Mouse (Mus musculus) mouse trophoblast stem cell (cell line): Measurements from ENCODE around the gene B230219D22Rik.

Experiments used
- in situ Hi-C, 2 experiments: fragments of 300-500 bp; cut with MseI, MboI; formaldehyde crosslinking; loops; 2 replicates in 1 of 2; 3 replicates in 1 of 2; pipeline ENCODE4 v1.15.1; 2025

B230219D22Rik gene

GRCm38 (mm10) chr13:55727120-55727838 is 34.4 kb downstream of the B230219D22Rik start, which contains the start of gene Pcbd2:
Gene Pcbd2 (plus strand): TSS chr13:55727368.
- in situ Hi-C loops, result no loop called here

DNA sequence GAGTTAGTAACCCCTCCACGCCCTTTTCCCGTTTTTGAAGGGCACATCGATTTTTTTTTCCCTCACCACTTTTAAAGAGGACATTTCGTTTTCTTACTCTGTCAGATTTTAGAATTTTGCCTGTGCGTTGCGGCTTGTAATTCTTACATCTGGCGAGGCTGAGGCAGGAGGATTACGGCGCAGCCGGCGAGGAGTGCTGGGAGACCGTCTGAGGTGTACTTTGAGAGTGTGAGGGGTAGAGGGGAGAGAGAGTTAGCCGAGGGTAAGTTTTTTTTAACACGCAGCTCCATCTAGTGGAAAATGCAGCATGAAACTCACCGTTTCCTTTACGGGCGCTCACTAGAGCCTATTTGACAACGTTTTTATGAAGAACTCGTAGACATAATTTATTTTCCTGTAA is 34.9 kb downstream of the B230219D22Rik start:
- in situ Hi-C loops, result no loop called here

DNA sequence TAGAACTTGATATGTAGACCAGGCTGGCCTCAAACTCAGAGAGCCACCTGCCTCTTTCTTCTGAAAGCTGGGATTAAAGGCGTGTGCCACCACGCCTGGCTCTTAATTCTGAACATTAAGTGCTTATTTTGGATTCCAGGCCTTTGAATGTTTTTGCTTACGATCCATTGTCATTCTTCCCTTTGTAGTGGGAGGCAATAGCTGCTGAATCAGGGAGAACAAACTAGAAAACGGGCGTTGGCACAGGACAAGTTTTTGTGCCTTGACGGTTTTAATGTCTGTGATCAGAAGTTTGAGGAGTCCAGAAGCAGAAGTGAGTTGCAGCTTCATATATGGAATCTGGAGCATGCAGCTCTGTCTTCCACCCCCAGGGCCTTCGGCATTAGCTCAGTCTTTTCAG is 37.8 kb downstream of the B230219D22Rik start:
- in situ Hi-C loops, result no loop called here

DNA sequence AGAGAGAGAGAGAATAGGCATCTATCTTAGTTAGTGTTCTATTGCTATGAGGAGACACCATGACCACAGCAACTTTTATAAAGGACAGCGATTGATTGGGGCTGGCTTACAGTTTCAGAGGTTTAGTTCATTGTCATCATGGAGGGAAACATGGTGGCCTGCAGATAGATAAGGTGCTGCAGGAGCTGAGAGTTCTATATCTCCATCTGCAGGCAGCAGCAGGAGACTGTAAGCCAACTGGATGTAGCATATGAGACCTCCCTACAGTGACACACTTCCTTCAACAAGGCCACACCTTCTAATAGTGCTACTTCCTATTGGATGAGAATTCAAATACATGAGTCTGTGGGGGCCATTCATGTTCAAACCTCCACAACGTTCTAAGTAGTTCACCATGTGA is 39.2 kb downstream of the B230219D22Rik start:
- in situ Hi-C loops, result no loop called here

- in situ Hi-C loops, result no loop called here
These were observed 40.9 kb downstream of the B230219D22Rik start for GRCm38 (mm10) chr13:55733628-55734502.

DNA sequence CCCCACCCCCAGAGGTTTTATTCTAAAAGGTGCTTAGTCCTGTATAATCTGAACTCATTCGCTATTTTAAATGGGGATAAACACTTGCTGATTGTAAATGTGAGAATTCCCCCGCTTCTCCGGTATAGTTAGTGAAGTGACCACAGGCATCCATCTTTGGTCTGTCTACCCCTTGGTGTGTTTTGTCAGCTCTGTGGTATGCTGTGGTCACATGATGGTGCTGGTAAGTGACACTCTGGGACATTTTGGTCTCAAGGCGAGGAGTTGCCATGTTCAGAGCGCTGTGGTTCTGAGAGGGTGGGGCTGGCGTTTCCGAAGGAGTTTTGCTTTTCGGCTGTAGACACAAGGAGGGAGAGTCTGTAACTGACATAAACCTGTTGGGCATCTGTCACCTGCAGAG is 45.0 kb downstream of the B230219D22Rik start:
- in situ Hi-C loops, result no loop called here

DNA sequence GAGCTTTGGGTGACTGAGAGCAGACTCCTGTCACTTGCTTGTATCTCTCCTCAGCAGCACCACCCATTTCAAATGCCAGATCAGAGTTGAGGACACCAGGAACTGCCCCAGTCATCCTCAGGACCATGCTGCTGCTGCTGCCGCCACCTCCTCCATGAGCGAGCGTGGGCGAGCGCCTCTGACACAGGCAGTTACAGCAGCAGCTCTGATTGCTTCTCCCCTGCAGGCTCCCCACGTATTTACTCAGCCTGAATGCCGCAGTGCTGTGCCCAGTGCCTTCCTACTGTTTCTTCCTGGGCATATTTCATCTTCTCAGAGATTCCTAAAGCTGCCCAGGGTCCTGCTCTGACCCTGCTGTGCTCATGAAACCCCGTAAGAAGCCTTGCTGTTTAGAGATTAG is 49.4 kb downstream of the B230219D22Rik start:
- in situ Hi-C loops, result no loop called here
